Mouse (Mus musculus) lung, postnatal 4 days (tissue): Measurements from ENCODE around the gene Tnfrsf13b.
"Not testable (repeated sequence)": the region's sequence is repeated elsewhere in the genome, so short reads cannot be mapped to it uniquely, and the experiment has no call there.

ENCODE experiments used
- DNase-seq, 2 experiments: peaks; one replicate each; pipeline ENCODE4 v3.0.0; 2021

Gene Tnfrsf13b

DNA sequence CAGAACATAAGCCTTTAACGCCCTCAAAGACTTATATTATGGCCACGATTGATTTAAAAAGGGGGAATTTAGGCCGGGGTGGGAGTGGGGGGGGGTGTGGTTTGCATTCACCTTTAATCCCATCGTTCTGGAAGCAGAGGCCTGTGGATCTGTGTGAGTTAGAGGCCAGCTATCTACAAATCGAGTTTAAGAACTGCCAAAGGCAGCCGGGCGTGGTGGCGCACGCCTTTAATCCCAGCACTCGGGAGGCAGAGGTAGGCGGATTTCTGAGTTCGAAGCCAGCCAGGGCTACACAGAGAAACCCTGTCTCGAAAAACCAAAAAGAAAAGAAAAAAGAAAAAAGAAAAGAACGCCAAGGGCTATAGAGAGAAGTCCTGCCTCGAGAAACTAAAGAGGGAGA is 46.9 kb downstream of the Tnfrsf13b start:
- not testable (repeated sequence) for DNase-seq

DNA sequence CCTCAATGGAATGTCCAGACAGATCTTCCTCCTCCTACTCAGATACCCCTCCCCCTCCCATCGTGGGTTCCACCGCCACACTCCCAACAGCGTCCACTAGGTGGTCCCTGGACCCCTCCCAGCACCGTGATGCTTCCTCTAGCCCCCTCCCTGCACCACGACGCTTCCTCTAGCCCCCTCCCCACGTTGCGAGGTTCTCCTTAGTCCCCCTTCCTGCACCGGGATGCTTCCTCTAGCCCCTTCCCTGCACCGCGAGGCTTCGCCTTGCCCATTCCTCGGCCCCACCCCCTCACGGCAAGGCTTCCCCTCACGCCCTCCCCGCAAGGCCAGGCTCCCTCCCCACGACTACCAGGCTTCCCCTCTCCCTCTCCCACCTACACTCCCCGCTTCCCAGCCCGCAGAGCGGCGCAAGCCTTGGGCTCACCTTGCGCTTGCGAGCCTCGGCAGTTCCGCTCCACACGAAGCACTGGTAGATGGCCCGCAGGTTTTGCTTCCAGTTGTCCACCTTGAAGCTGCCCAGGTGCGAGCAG is 47.8 kb downstream of the Tnfrsf13b start:
- peak; percentile 78 to 79 for DNase-seq

DNA sequence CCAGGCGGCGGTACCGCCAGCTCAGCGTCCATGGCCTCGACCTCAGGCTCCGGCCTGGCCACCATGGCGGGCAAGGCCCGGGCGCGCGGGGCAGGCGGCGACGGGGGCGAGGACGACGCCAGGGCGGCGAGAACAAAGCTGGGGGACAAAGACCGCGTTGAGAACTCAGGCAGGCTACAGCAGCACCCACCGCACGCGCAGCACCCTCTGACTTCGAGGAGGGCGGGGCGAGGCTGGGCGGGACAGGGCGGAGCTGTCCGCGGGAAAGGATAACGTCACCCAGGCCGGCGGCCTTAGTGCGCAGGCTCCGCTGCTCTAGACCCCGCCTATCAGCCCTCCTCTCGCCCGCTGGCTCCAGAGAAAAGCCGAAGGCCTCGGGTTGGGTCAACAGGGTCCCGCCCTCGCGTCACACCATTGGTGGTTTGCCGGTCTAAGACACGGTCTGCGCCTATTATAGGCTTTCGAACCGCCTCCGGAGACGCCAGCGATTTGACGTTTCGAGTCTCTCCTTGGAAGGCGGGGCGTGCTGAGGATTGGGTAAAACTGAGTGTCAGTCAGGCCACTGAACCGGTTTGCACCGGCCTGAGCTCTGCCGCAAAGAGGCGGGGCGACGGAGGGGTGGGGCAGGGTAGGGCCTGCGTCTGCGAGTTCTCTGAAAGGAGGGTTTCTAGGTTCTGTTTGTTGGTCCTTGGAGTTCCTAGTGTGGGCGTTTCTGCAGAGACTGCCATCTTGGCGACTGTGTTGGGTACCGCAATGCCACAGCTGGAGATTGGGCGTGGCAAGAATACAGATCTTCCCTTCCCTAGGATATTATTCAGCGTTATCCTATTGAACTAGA is 48.5 kb downstream of the Tnfrsf13b start, which contains the start of gene Usp22:
Usp22 (minus strand) TSS at position 235 of the 838 bp plus-strand sequence.
- peak; percentile 99 to 100 for DNase-seq

DNA sequence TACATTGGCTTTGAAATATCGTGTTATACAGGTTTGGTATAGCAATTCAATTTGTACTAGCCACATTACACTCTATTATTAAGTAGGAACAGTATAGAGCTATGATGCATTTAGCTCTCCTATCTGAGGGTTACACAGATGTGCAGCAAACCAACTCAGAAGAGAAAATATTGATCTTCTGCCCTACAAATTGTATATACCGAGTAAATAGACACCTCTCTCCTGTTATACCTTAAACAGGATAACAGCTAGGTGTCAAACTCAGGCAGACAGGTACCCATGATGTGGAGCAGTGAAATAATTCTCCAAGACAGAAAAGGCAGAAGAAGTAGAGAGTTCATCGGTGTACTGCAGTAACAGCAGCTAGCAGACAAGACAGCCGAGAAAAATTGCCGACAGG is 49.2 kb downstream of the Tnfrsf13b start:
- DNase-seq: no peak

DNA sequence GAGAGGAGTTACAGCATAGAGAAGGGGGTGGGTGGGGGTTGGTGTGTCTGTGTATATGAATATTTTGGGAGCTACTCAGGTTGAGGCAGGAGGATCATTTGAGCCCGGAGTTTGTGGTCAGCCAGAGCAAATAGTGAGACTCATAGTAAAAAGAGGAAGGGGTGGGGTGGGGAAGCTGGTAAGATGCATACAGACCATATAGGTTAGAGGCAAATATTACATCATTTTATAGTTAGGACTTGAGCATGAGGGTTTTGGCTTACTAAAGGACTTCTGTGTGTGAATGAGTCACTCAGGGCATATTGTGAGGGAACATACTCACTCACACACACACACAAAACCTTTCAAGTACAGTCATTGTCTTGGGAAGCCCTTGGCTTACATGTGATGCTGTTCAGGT is 49.8 kb downstream of the Tnfrsf13b start:
- no peak for DNase-seq

DNA sequence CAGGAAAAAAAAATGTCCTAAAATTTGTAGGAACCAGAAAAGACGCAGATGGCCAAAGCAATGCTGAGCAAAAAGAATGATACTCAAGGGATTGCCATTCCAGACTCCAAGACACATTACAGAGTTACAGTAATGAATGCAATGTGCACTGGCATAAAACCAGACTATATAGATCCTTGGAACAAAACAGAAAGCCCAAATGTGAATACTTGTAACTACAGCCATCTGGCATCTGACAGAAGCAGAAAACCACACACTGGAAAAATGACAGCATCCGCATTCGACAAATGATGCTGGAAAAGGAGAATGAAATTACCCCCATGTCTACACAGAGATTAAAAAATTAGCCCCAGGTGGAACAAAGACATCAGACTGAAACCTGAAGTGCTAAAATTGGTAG is 53.8 kb downstream of the Tnfrsf13b start:
- no peak for DNase-seq

DNA sequence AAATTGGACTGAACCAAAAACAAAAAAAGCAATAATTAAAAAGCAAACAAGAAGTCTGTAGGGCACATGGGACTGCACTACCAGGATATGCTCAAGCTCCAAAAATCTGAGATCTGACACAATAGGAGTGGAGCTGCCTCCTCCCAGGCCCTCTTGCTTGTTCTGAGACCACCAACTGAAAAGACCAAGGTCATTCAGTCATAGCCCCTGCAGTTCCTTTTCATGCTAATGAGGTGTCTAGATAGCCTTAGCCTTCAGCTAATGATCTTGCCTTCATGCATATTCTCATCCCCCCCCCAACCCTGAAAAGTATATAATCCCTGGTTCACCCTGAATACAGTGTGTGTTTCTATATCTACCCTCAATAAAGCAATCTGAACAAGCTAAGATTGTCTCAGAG is 55.1 kb downstream of the Tnfrsf13b start:
- DNase-seq: no peak

DNA sequence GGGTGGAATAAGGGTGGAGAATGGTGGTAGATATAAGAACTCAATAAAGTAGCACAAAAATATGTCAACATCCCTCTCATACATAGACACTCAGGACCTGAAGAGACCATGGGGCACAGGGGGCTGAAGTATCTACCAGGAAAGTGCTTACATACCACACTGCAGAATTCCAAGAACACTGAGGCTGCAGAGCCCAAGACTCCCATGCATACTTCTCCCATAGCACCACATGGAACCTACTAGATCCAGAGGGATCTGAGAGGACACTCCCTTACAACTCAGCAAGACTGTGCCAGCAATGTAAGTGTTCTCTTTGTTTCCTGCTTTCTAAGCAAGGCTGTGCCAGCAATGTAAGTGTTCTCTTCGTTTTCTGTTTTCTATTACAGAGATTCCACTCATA is 57.3 kb downstream of the Tnfrsf13b start:
- DNase-seq: no peak

DNA sequence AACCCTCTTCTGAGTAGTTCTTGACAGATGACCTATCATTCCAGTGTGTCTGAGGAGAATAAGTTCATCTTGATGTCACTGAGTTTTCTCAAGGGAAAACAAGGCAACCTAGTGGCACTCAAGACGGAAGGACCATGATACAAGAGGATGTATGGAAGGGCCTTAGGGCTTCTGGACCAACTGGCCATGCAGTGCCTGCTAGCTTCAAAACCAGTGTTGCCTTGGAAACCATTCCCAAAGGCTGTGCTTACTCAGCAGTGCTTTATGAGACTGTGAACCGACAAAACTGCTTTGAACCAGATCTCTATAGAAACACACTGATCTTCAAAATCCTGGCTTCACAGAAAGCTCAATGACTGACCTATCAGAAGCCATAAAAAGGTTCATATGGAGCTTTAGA is 64.2 kb downstream of the Tnfrsf13b start:
- no peak for DNase-seq

DNA sequence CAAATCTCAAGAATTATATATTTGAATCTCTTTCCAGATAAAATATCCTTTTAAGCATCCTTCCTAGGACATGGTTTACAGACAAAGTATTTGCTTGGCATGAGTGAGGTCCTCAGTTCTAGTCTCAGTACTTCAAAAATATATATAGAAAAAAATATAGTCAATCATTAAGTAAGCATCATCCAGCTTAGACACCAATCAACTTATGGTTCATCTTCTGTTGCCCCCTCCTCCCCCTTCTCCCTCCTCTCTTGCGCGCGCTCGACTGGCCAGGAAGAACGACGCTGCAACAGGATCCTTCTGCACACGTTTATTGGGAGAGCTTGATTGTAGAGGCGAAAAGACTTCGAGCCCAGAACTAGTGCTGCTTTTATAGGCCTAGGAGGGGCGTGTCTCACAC is 65.6 kb downstream of the Tnfrsf13b start:
- DNase-seq: not testable (repeated sequence)

DNA sequence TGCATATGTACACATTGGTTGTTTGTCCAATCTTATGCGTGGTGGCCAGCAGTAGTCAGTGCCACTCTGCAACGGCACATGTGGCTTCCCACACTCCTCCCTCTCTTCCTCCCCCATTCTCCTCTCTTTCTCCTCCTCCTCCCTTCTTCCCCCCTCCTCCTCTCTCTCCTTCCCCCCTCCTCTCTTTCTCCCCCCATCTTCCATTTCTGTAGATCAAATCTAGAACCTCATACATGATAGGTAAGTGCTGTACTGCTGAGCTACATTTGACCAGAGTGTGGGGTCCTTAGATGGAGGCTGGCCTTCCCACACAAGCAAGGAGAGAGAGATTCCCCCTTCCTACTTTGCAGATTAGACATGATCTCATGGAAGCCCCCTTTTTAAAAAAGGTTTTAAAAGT is 66.2 kb downstream of the Tnfrsf13b start:
- no peak for DNase-seq

DNA sequence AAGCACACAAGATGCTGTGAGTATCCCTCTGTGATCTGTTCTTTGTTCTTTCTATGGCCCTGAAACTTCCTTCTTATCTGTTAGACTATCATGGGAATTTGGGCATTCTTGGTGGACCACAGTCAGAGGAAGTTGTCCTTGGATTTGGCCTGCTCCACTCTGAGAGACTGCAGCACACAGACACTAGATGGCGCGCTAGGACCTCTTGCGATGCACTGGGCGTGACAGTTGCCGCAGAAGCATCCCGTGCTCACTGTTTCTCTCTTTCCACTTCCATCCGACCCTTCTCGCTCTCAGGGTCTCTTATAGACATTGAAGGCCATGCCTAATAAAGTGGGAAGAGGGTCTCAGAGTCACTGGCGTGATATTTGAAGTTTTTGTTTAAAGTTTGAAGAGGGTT is 66.8 kb downstream of the Tnfrsf13b start:
- peak; percentile 77 to 88 for DNase-seq

DNA sequence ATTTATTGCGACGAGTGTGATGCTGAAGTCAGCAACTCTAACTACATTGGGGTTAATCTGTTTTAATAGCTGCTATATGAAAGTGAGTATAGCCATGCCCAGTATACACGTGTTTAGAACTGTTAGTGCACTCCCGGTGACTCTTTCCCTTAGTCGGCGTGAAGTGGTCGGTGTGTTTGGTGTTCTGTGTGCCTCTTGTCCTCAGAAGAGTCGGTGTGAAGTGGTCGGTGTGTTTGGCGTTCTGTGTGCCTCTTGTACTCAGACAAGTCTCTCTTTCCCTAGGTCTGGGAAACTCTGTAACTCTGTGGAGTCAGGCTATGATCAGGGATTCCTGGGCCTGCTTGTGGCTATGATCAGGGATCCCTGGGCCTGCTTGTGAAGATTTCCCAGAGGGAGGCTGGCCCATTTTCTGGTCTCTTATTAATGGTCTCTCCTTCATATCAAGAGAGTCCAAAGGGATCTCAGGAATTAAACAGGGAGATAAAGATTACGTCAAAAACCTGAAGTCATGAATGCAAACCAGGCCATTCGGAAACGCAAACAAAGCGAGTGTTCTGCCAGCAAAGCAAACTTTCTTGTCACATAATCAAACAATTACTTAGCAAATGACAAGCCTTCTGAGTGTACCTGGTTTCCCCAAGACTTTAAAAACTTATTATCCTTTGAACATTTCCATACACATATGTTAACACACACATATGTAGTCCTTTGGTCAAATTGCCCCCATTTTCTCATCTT is 70.2 kb downstream of the Tnfrsf13b start:
- peak in 1 of 2 experiments; percentile 45 for DNase-seq

DNA sequence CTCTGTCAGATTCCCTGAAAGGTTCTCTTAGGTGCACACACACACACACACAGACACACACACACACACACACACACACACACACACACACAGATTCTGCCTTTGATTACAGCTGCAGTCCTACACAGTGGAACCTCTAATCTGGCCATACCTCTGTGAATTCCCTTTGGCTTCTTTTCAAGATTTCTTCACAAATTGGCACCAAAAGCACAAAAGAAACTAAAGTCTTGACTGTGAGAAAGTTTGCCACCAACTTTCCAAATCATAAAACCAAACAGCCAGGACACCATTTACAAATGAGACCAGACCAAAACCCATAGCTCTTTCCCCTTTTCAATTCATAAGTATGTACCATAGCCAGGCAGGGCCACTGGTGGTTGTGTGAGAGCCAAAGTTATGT is 71.4 kb downstream of the Tnfrsf13b start:
- no peak for DNase-seq
